Mouse (Mus musculus): ENCODE results near the gene Mxra7. TPM values are rescaled to one million over a fixed set of nuclear protein-coding genes. Genes with fewer than 3 reads are reported as not detected.
"Not testable (repeated sequence)": the region's sequence is repeated elsewhere in the genome, so short reads cannot be mapped to it uniquely, and the experiment has no call there.

The Mxra7 gene
- polyA plus RNA-seq, 1 experiment = 0.05 TPM

DNA sequence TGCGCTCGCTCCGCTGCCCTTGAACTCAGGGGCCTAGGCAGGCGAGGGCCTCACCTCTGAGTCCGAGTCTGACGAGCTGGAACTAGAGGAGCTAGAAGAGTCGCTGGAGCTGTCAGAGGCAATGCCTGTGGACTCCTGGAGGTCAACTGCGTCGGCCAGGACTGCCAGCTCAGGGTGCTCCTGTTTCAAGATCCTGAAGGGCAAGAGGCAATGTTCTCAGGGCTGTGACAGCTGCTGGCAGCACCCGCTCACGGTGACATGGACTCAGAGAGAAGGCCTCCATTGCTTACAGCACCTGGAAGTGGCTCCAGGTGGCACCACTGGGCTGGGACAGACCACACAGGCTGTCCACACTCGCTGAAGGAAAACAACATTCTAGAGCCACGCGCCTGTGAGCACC lies 11.1 kb upstream of the Mxra7 start:
- TF ChIP-seq GATA1 (IDR thresholded peaks at IDR 0.05; ENCODE audit: low read length) (no peak), TAL1 (IDR thresholded peaks at IDR 0.05; ENCODE audit: low read length) (no peak)
- Histone ChIP-seq H3K27me3 (ENCODE audit: control insufficient read depth) (no peaks in the 10 kb centered on the region), H3K4me3 (replicated peaks) (no peak overlapping the region), H3K4me1 (ENCODE audit: control insufficient read depth) (peaks cover 46% of the 10 kb centered on the region), H3K9me3 (ENCODE audit: control insufficient read depth, low read length) (no peaks in the 10 kb centered on the region), H3K36me3 (ENCODE audit: control insufficient read depth) (peaks cover 76% of the 10 kb centered on the region)

DNA sequence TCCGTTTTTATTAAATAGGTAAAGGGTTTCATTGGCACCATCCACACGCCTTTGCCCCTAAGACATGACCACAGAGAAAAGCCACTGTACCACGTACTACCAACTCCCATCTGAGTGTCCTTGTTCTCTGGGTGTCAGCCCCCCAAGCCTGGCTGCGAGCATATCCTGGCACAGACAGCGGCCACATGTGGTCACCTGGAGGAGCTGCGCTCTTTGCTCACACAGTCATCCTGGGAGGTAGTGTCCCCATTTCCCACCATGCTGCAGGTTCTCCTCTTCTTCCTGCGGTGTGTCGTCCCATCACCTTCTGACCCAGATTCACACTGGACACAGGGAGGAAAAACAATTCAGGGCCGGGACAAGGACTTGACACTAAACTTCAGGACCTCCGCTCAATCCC lies 9.6 kb upstream of the Mxra7 start:
- no peak for TF ChIP-seq TAL1 (IDR thresholded peaks at IDR 0.05; ENCODE audit: low read length)
- no peak for TF ChIP-seq GATA1 (IDR thresholded peaks at IDR 0.05; ENCODE audit: low read length)
- Histone ChIP-seq H3K27me3 (ENCODE audit: control insufficient read depth) (no peaks in the 10 kb centered on the region), H3K9me3 (ENCODE audit: control insufficient read depth, low read length) (no peaks in the 10 kb centered on the region), H3K4me3 (replicated peaks) (no peak overlapping the region), H3K36me3 (ENCODE audit: control insufficient read depth) (peaks cover 83% of the 10 kb centered on the region), H3K4me1 (ENCODE audit: control insufficient read depth) (peaks cover 40% of the 10 kb centered on the region)

DNA sequence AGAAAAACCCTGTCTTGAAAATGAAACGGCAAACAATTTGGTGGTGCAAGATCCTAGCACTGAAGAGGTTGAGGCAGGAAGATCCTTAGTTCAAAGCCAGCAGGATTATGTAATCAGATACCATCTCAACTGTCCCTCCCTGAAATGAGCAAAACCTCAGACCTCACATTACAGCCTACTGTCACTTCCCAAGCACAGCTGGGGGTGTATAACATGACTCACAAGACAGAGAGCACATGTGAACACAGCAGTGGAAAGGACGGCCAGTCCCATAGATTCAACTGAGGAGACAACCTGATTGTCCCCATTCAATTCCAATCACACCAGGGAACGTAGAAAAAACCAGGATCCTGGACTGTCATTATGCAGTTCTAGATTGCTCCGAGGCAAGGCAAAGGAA lies 8.4 kb upstream of the Mxra7 start:
- H3K4me1 ChIP-seq (ENCODE audit: control insufficient read depth) = peaks cover 30% of the 10 kb centered on the region
- no peak for TF ChIP-seq TAL1 (IDR thresholded peaks at IDR 0.05; ENCODE audit: low read length)
- no peak for TF ChIP-seq GATA1 (IDR thresholded peaks at IDR 0.05; ENCODE audit: low read length)

DNA sequence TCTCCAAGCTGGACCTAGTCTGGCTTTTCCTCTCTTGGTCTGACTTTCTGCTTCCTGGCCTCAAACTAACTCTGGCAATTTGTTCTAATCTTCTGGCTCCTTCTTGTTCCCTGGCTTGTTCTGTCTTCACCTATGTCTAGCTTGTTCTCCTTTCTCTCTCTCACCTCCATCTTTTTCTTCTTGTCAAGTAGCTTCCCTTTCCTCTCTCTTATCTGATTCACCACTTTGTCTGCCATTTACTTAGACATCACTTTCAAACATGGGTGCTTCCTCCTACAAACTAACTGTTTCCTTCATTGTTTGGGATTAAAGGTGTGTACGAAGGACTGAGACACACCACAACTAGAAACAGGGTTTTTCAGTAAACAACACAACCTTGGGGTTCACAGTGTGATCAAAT lies 7.1 kb upstream of the Mxra7 start:
- Histone ChIP-seq H3K27me3 (ENCODE audit: control insufficient read depth) (no peaks in the 10 kb centered on the region), H3K9me3 (ENCODE audit: control insufficient read depth, low read length) (no peaks in the 10 kb centered on the region), H3K4me1 (ENCODE audit: control insufficient read depth) (peaks cover 16% of the 10 kb centered on the region), H3K36me3 (ENCODE audit: control insufficient read depth) (peaks cover 67% of the 10 kb centered on the region), H3K4me3 (replicated peaks) (no peak overlapping the region)
- TF ChIP-seq GATA1 (IDR thresholded peaks at IDR 0.05; ENCODE audit: low read length) (no peak), TAL1 (IDR thresholded peaks at IDR 0.05; ENCODE audit: low read length) (no peak)

More for the DNA sequence above, 8.4 kb upstream of the Mxra7 start:
- no peaks in the 10 kb centered on the region for H3K27me3 ChIP-seq (ENCODE audit: control insufficient read depth)
- H3K4me3 ChIP-seq (replicated peaks) = no peak overlapping the region
- H3K36me3 ChIP-seq (ENCODE audit: control insufficient read depth) = peaks cover 80% of the 10 kb centered on the region
- no peaks in the 10 kb centered on the region for H3K9me3 ChIP-seq (ENCODE audit: control insufficient read depth, low read length)

DNA sequence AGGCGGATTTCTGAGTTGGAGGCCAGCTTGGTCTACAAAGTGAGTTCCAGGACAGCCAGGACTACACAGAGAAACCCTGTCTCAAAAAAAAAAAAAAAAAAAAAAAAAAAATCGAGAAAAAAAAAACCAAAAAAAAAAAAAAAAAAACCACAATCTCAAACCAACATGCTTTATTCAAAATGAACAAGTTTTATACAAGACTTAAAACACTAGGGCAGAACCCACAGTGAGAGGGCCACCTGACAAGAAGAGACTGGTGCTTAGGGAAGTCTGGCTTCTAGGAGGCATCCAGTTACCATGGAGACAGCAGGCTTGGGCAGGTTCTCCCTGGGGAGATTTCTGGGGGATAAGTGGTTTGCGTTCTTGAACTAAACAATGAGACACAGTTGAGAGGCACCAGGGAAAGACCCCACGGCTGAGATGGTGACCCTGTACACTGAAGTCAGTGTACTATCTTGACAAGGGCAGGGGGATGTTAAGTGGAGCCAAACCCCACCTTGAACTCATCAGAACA lies 4.4 kb upstream of the Mxra7 start:
- Histone ChIP-seq H3K27me3 (ENCODE audit: control insufficient read depth) (peaks cover 21% of the 10 kb centered on the region), H3K9me3 (ENCODE audit: control insufficient read depth, low read length) (no peaks in the 10 kb centered on the region), H3K36me3 (ENCODE audit: control insufficient read depth) (peaks cover 40% of the 10 kb centered on the region), H3K4me1 (ENCODE audit: control insufficient read depth) (peaks cover 18% of the 10 kb centered on the region), H3K4me3 (replicated peaks) (no peak overlapping the region)
- no peak for TF ChIP-seq GATA1 (IDR thresholded peaks at IDR 0.05; ENCODE audit: low read length)
- no peak for TF ChIP-seq TAL1 (IDR thresholded peaks at IDR 0.05; ENCODE audit: low read length)

DNA sequence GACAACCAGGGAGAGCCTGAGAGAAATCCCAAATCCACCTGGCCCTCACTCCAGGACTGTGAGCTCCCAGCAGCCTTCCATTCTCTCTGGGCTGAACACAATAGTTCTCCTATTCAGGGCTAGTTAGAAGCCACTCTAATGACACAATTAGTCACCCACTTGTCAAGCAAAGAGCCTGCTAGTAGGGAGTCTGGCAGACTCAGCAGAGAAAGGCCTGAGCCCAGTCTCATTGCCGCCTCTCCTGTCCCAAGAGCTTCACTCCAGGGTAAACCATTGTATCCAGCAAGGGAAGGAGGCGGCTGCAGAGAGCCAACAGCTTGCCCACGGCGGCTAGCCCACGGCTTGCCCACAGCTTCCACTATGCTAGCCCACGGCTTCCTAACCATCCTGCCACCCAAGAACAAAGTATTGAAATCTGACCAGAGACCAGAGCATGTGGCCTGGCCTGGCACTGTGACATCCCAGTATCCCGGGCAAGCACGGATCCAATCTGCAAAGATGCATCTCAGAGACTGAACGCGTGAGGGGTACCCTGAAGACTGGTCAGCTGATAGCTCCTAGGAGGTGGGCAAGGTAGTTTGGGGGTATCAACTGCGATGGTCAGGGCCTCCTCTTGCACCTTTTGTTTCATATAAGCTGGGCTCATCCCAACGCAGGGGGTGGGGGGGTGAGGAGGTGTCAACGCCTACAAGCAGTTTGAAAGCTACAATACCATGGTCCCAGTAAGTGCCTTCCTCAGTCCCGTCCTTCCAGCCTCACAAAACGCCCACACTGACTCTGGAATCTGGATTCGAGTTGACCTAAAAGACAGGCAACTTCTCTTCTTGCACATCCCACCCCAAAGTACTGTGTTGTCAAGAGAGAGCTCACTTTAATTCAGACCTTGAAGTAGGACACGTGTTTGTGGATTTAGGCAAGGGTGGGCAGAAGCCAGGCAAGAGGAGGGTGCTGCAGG lies 1.0 kb downstream of the Mxra7 start:
- no peak for TF ChIP-seq TAL1 (IDR thresholded peaks at IDR 0.05; ENCODE audit: low read length)
- TF ChIP-seq GATA1 (IDR thresholded peaks at IDR 0.05; ENCODE audit: low read length) = no peak
- Histone ChIP-seq H3K4me3 (replicated peaks) (peak overlapping the region; percentile 55), H3K9me3 (ENCODE audit: control insufficient read depth, low read length) (no peaks in the 10 kb centered on the region), H3K36me3 (ENCODE audit: control insufficient read depth) (no peaks in the 10 kb centered on the region), H3K4me1 (ENCODE audit: control insufficient read depth) (peaks cover 12% of the 10 kb centered on the region), H3K27me3 (ENCODE audit: control insufficient read depth) (peaks cover 37% of the 10 kb centered on the region)

DNA sequence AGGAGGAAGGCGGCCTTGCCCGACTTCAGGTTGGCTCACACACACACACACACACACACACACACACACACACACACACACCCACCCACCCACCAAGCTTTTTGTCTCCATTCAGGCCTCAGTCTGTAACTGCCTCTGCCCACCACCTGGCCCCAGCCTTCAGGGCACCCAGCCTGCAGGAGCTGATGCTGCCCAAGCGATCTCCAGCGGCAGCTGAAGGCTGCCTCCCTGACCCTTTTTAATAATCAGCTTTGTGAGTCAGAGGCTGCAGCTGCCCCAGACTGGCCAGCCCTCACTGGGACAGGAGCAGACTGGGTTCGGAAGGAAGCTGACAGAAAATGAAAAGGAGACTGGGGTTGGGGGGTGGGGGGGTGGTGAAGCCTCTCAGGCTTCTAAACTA lies 2.6 kb downstream of the Mxra7 start:
- peaks cover 37% of the 10 kb centered on the region for H3K27me3 ChIP-seq (ENCODE audit: control insufficient read depth)
- H3K4me3 ChIP-seq (replicated peaks) = no peak overlapping the region
- TF ChIP-seq TAL1 (IDR thresholded peaks at IDR 0.05; ENCODE audit: low read length) (no peak), GATA1 (IDR thresholded peaks at IDR 0.05; ENCODE audit: low read length) (no peak)

DNA sequence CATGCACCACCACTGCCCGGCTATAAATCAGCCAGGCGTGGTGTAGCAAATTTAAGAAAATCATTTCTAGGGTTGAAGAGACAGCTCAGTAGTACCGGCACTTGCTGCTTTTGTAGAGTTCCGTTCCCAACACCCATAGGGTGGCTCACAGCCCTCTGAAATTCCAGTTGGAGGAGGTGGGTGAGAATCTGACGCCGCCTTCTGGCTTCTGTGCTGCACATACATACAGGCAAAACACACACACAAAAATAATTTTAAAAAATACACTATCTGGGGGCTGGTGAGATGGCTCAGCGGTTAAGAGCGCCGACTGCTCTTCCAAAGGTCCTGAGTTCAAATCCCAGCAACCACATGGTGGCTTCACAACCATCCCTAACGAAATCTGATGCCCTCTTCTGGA lies 4.0 kb downstream of the Mxra7 start:
- not testable (repeated sequence) for H3K36me3 ChIP-seq (ENCODE audit: control insufficient read depth); H3K9me3 ChIP-seq (ENCODE audit: control insufficient read depth, low read length); H3K4me3 ChIP-seq (replicated peaks)
- Histone ChIP-seq H3K27me3 (ENCODE audit: control insufficient read depth) (peaks cover 33% of the 10 kb centered on the region), H3K4me1 (ENCODE audit: control insufficient read depth) (peaks cover 12% of the 10 kb centered on the region)

More for the DNA sequence above, 2.6 kb downstream of the Mxra7 start:
- no peaks in the 10 kb centered on the region for H3K36me3 ChIP-seq (ENCODE audit: control insufficient read depth)
- H3K4me1 ChIP-seq (ENCODE audit: control insufficient read depth) = peaks cover 12% of the 10 kb centered on the region
- no peaks in the 10 kb centered on the region for H3K9me3 ChIP-seq (ENCODE audit: control insufficient read depth, low read length)

DNA sequence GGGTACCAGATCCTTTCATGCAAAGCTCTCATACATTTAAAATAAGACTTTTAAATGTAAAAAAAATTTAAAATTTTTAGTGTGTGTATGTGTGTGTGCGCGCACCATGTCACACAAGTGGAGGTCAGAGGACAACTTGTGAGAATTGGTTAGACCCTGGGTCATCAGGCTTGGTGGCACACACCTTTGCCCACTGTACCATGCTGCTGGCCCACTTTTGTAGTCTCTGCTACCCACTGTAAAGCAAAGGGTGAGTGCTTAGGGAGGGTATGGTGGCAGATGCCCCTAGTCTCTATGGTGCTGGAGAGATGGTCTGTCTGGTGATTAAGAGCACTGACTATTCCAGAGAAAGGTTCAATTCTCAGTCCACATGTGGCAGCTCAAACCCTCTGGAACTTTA lies 4.6 kb downstream of the Mxra7 start:
- no peaks in the 10 kb centered on the region for H3K36me3 ChIP-seq (ENCODE audit: control insufficient read depth)
- H3K9me3 ChIP-seq (ENCODE audit: control insufficient read depth, low read length) = no peaks in the 10 kb centered on the region
- peaks cover 10% of the 10 kb centered on the region for H3K4me1 ChIP-seq (ENCODE audit: control insufficient read depth)
- TF ChIP-seq TAL1 (IDR thresholded peaks at IDR 0.05; ENCODE audit: low read length) = no peak
- no peak for TF ChIP-seq GATA1 (IDR thresholded peaks at IDR 0.05; ENCODE audit: low read length)
- H3K4me3 ChIP-seq (replicated peaks) = no peak overlapping the region
- peaks cover 26% of the 10 kb centered on the region for H3K27me3 ChIP-seq (ENCODE audit: control insufficient read depth)
